Mouse (Mus musculus): ENCODE data around the gene Mief1. TPM values are rescaled to one million over a fixed set of nuclear protein-coding genes. Genes with fewer than 3 reads are reported as not detected.

Mief1 gene
- polyA plus RNA-seq, 1 experiment, result 38.4 TPM

- H3K9me3 ChIP-seq (replicated peaks; ENCODE audit: control insufficient read depth, insufficient read depth, low read length, poor library complexity, severe bottlenecking), result no peaks in the 10 kb centered on the region
- no peak overlapping the region for H3K27ac ChIP-seq (ENCODE audit: insufficient read depth, low read length)
- no peak overlapping the region for H3K9ac ChIP-seq (ENCODE audit: low read depth, poor library complexity, severe bottlenecking)
- TF ChIP-seq CTCF (IDR thresholded peaks at IDR 0.05; ENCODE audit: low read depth, low read length) (no peak), POLR2A (IDR thresholded peaks at IDR 0.05; ENCODE audit: insufficient read depth, low read length) (no peak), EP300 (IDR thresholded peaks at IDR 0.05; ENCODE audit: insufficient read depth, low read depth, low read length) (no peak)
- peaks cover 25% of the 10 kb centered on the region for H3K36me3 ChIP-seq (ENCODE audit: control insufficient read depth, insufficient read depth, low read length, poor library complexity, severe bottlenecking)
- H3K27me3 ChIP-seq (ENCODE audit: control insufficient read depth, insufficient read depth, low read length, poor library complexity, severe bottlenecking), result no peaks in the 10 kb centered on the region
- H3K4me3 ChIP-seq (ENCODE audit: low read depth, low read length), result no peak overlapping the region
- H3K4me1 ChIP-seq (ENCODE audit: control insufficient read depth, insufficient read depth, low read length), result no peaks in the 10 kb centered on the region
Observed at GRCm38 (mm10) chr15:80261100-80261499, 27.3 kb downstream of the Mief1 start.

GRCm38 (mm10) chr15:80263610-80264575, 30.1 kb downstream of the Mief1 start, which contains the start of gene Rps19bp1:
Gene Rps19bp1, minus strand, starts transcription at chr15:80264315.
- Histone ChIP-seq H3K4me1 (ENCODE audit: control insufficient read depth, insufficient read depth, low read length) (no peaks in the 10 kb centered on the region), H3K27ac (ENCODE audit: insufficient read depth, low read length) (peak within 1 kb of the TSS; percentile 49), H3K9me3 (replicated peaks; ENCODE audit: control insufficient read depth, insufficient read depth, low read length, poor library complexity, severe bottlenecking) (no peaks in the 10 kb centered on the region), H3K4me3 (ENCODE audit: low read depth, low read length) (peak within 1 kb of the TSS; percentile 82), H3K27me3 (ENCODE audit: control insufficient read depth, insufficient read depth, low read length, poor library complexity, severe bottlenecking) (no peaks in the 10 kb centered on the region), H3K36me3 (ENCODE audit: control insufficient read depth, insufficient read depth, low read length, poor library complexity, severe bottlenecking) (peaks cover 6% of the 10 kb centered on the region), H3K9ac (ENCODE audit: low read depth, poor library complexity, severe bottlenecking) (peak within 1 kb of the TSS; percentile 88)
- TF ChIP-seq CTCF (IDR thresholded peaks at IDR 0.05; ENCODE audit: low read depth, low read length) (no peak), EP300 (IDR thresholded peaks at IDR 0.05; ENCODE audit: insufficient read depth, low read depth, low read length) (0 out of 2 replicates have a peak, but pooled peaks have one; percentile 13)

GRCm38 (mm10) chr15:80266281-80266680, 32.5 kb downstream of the Mief1 start:
- Histone ChIP-seq H3K27me3 (ENCODE audit: control insufficient read depth, insufficient read depth, low read length, poor library complexity, severe bottlenecking) (no peaks in the 10 kb centered on the region), H3K9me3 (replicated peaks; ENCODE audit: control insufficient read depth, insufficient read depth, low read length, poor library complexity, severe bottlenecking) (peaks cover 4% of the 10 kb centered on the region; the same call in 1 of the 2 replicates), H3K4me1 (ENCODE audit: control insufficient read depth, insufficient read depth, low read length) (no peaks in the 10 kb centered on the region), H3K27ac (ENCODE audit: insufficient read depth, low read length) (no peak overlapping the region), H3K36me3 (ENCODE audit: control insufficient read depth, insufficient read depth, low read length, poor library complexity, severe bottlenecking) (no peaks in the 10 kb centered on the region), H3K9ac (ENCODE audit: low read depth, poor library complexity, severe bottlenecking) (no peak overlapping the region), H3K4me3 (ENCODE audit: low read depth, low read length) (no peak overlapping the region)
- peak; percentile 95 for TF ChIP-seq CTCF (IDR thresholded peaks at IDR 0.05; ENCODE audit: low read depth, low read length)
- no peak for TF ChIP-seq EP300 (IDR thresholded peaks at IDR 0.05; ENCODE audit: insufficient read depth, low read depth, low read length)
- TF ChIP-seq POLR2A (IDR thresholded peaks at IDR 0.05; ENCODE audit: insufficient read depth, low read length), result no peak

GRCm38 (mm10) chr15:80271858-80272396, 38.1 kb downstream of the Mief1 start:
- no peak for TF ChIP-seq POLR2A (IDR thresholded peaks at IDR 0.05; ENCODE audit: insufficient read depth, low read length)
- no peak for TF ChIP-seq EP300 (IDR thresholded peaks at IDR 0.05; ENCODE audit: insufficient read depth, low read depth, low read length)
- TF ChIP-seq CTCF (IDR thresholded peaks at IDR 0.05; ENCODE audit: low read depth, low read length), result no peak

GRCm38 (mm10) chr15:80277107-80277506, 43.3 kb downstream of the Mief1 start:
- H3K4me3 ChIP-seq (ENCODE audit: low read depth, low read length), result no peak overlapping the region
- no peaks in the 10 kb centered on the region for H3K36me3 ChIP-seq (ENCODE audit: control insufficient read depth, insufficient read depth, low read length, poor library complexity, severe bottlenecking)
- no peak overlapping the region for H3K27ac ChIP-seq (ENCODE audit: insufficient read depth, low read length)
- no peaks in the 10 kb centered on the region for H3K9me3 ChIP-seq (replicated peaks; ENCODE audit: control insufficient read depth, insufficient read depth, low read length, poor library complexity, severe bottlenecking)
- H3K27me3 ChIP-seq (ENCODE audit: control insufficient read depth, insufficient read depth, low read length, poor library complexity, severe bottlenecking), result no peaks in the 10 kb centered on the region
- no peak for TF ChIP-seq EP300 (IDR thresholded peaks at IDR 0.05; ENCODE audit: insufficient read depth, low read depth, low read length)
- TF ChIP-seq CTCF (IDR thresholded peaks at IDR 0.05; ENCODE audit: low read depth, low read length), result peak; percentile 33
- no peaks in the 10 kb centered on the region for H3K4me1 ChIP-seq (ENCODE audit: control insufficient read depth, insufficient read depth, low read length)
- H3K9ac ChIP-seq (ENCODE audit: low read depth, poor library complexity, severe bottlenecking), result no peak overlapping the region

More at GRCm38 (mm10) chr15:80271858-80272396, 38.1 kb downstream of the Mief1 start:
- Histone ChIP-seq H3K27me3 (ENCODE audit: control insufficient read depth, insufficient read depth, low read length, poor library complexity, severe bottlenecking) (no peaks in the 10 kb centered on the region), H3K4me1 (ENCODE audit: control insufficient read depth, insufficient read depth, low read length) (no peaks in the 10 kb centered on the region), H3K4me3 (ENCODE audit: low read depth, low read length) (no peak overlapping the region), H3K27ac (ENCODE audit: insufficient read depth, low read length) (no peak overlapping the region), H3K36me3 (ENCODE audit: control insufficient read depth, insufficient read depth, low read length, poor library complexity, severe bottlenecking) (no peaks in the 10 kb centered on the region), H3K9me3 (replicated peaks; ENCODE audit: control insufficient read depth, insufficient read depth, low read length, poor library complexity, severe bottlenecking) (peaks cover 4% of the 10 kb centered on the region; the same call in 1 of the 2 replicates), H3K9ac (ENCODE audit: low read depth, poor library complexity, severe bottlenecking) (no peak overlapping the region)

GRCm38 (mm10) chr15:80277625-80278024, 43.8 kb downstream of the Mief1 start:
- Histone ChIP-seq H3K4me1 (ENCODE audit: control insufficient read depth, insufficient read depth, low read length) (no peaks in the 10 kb centered on the region), H3K4me3 (ENCODE audit: low read depth, low read length) (no peak overlapping the region), H3K27me3 (ENCODE audit: control insufficient read depth, insufficient read depth, low read length, poor library complexity, severe bottlenecking) (no peaks in the 10 kb centered on the region), H3K9me3 (replicated peaks; ENCODE audit: control insufficient read depth, insufficient read depth, low read length, poor library complexity, severe bottlenecking) (no peaks in the 10 kb centered on the region), H3K9ac (ENCODE audit: low read depth, poor library complexity, severe bottlenecking) (no peak overlapping the region), H3K36me3 (ENCODE audit: control insufficient read depth, insufficient read depth, low read length, poor library complexity, severe bottlenecking) (no peaks in the 10 kb centered on the region), H3K27ac (ENCODE audit: insufficient read depth, low read length) (no peak overlapping the region)
- no peak for TF ChIP-seq CTCF (IDR thresholded peaks at IDR 0.05; ENCODE audit: low read depth, low read length)
- TF ChIP-seq EP300 (IDR thresholded peaks at IDR 0.05; ENCODE audit: insufficient read depth, low read depth, low read length), result no peak

All from ES-Bruce4 (cell line).